Mouse (Mus musculus) ZHBTc4 (cell line): ENCODE data around the gene Wdr18.
A peak's percentile ranks its signal among the peaks of the same experiment; 100 is the strongest.
"Not testable (repeated sequence)": the region's sequence is repeated elsewhere in the genome, so short reads cannot be mapped to it uniquely, and the experiment has no call there.

Experiments
- DNase-seq: peaks from one replicate; pipeline ENCODE4 v3.0.0-alpha.2; 2011; ENCODE audit warnings: low read depth, low spot score

Gene Wdr18

GRCm38 (mm10) chr10:79946752-79947322 is 13.1 kb upstream of the Wdr18 start:
- DNase-seq, result no peak

GRCm38 (mm10) chr10:79947502-79947901 is 12.4 kb upstream of the Wdr18 start:
- no peak for DNase-seq

- DNase-seq, result no peak
Measured at GRCm38 (mm10) chr10:79949873-79950272, 10.1 kb upstream of the Wdr18 start.

GRCm38 (mm10) chr10:79950661-79951060 is 9.3 kb upstream of the Wdr18 start:
- DNase-seq, result no peak

GRCm38 (mm10) chr10:79953946-79954345 is 6.0 kb upstream of the Wdr18 start:
- no peak for DNase-seq

GRCm38 (mm10) chr10:79955691-79956090 is 4.3 kb upstream of the Wdr18 start:
- DNase-seq, result no peak

- no peak for DNase-seq
Measured at GRCm38 (mm10) chr10:79956643-79957154, 3.3 kb upstream of the Wdr18 start.

- peak; percentile 91 for DNase-seq
Measured at GRCm38 (mm10) chr10:79958140-79958816, 1.7 kb upstream of the Wdr18 start.

- DNase-seq, result not testable (repeated sequence)
Measured at GRCm38 (mm10) chr10:79959412-79959811, 540 bp upstream of the Wdr18 start.

- DNase-seq, result no peak
Measured at GRCm38 (mm10) chr10:79960671-79961294, 831 bp downstream of the Wdr18 start.

GRCm38 (mm10) chr10:79964727-79965126 is 4.8 kb downstream of the Wdr18 start:
- DNase-seq, result no peak

- DNase-seq, result no peak
Measured at GRCm38 (mm10) chr10:79965325-79965724, 5.4 kb downstream of the Wdr18 start.

GRCm38 (mm10) chr10:79966886-79967400 is 7.0 kb downstream of the Wdr18 start:
- no peak for DNase-seq

- no peak for DNase-seq
Measured at GRCm38 (mm10) chr10:79968181-79968580, 8.2 kb downstream of the Wdr18 start.

- peak; percentile 44 for DNase-seq
Measured at GRCm38 (mm10) chr10:79969124-79969568, 9.2 kb downstream of the Wdr18 start.

GRCm38 (mm10) chr10:79970415-79971182 is 10.6 kb downstream of the Wdr18 start, which contains the start of gene Grin3b:
TSS of gene Grin3b (plus strand) at chr10:79970715.
- no peak for DNase-seq

- DNase-seq, result peak; percentile 62
Measured at GRCm38 (mm10) chr10:79971183-79971497, 11.2 kb downstream of the Wdr18 start.

- no peak for DNase-seq
Measured at GRCm38 (mm10) chr10:79972831-79973230, 12.9 kb downstream of the Wdr18 start.

GRCm38 (mm10) chr10:79974087-79974486 is 14.1 kb downstream of the Wdr18 start:
- no peak for DNase-seq

GRCm38 (mm10) chr10:79974668-79975067 is 14.7 kb downstream of the Wdr18 start:
- no peak for DNase-seq

GRCm38 (mm10) chr10:79976071-79976721 is 16.2 kb downstream of the Wdr18 start:
- no peak for DNase-seq
